Mouse (Mus musculus) yolk sac, embryonic 10.5 days (tissue): Measurements from ENCODE around the gene Map4k2.
A peak's percentile ranks its signal among the peaks of the same experiment; 100 is the strongest.

Source experiments
- DNase-seq: peaks from one replicate; pipeline ENCODE4 v3.0.0-alpha.2; 2017; ENCODE audit warnings: low spot score

The Map4k2 gene

GRCm38 (mm10) chr19:6380411-6381166 is 39.7 kb downstream of the Map4k2 start:
- DNase-seq = no peak

- no peak for DNase-seq
Observed at GRCm38 (mm10) chr19:6381238-6381637, 40.3 kb downstream of the Map4k2 start.

- no peak for DNase-seq
Observed at GRCm38 (mm10) chr19:6382323-6382924, 41.5 kb downstream of the Map4k2 start.

GRCm38 (mm10) chr19:6383470-6383869 is 42.5 kb downstream of the Map4k2 start:
- DNase-seq = no peak

GRCm38 (mm10) chr19:6384128-6384527 is 43.2 kb downstream of the Map4k2 start, which contains the start of gene Pygm:
Gene Pygm, plus strand, starts transcription at chr19:6384399.
- DNase-seq = no peak

- no peak for DNase-seq
Observed at GRCm38 (mm10) chr19:6384954-6385353, 44.0 kb downstream of the Map4k2 start.

- no peak for DNase-seq
Observed at GRCm38 (mm10) chr19:6385419-6385818, 44.5 kb downstream of the Map4k2 start.

GRCm38 (mm10) chr19:6385821-6386220 is 44.9 kb downstream of the Map4k2 start:
- no peak for DNase-seq

- DNase-seq = no peak
Observed at GRCm38 (mm10) chr19:6386234-6386633, 45.3 kb downstream of the Map4k2 start.

- DNase-seq = no peak
Observed at GRCm38 (mm10) chr19:6388006-6388405, 47.1 kb downstream of the Map4k2 start.

- DNase-seq = peak; percentile 88
Observed at GRCm38 (mm10) chr19:6389803-6390202, 48.9 kb downstream of the Map4k2 start.

- DNase-seq = no peak
Observed at GRCm38 (mm10) chr19:6390251-6390650, 49.3 kb downstream of the Map4k2 start.

GRCm38 (mm10) chr19:6392743-6393393 is 51.9 kb downstream of the Map4k2 start:
- no peak for DNase-seq

- no peak for DNase-seq
Observed at GRCm38 (mm10) chr19:6393637-6394036, 52.7 kb downstream of the Map4k2 start.

- DNase-seq = no peak
Observed at GRCm38 (mm10) chr19:6396237-6396636, 55.3 kb downstream of the Map4k2 start.

- no peak for DNase-seq
Observed at GRCm38 (mm10) chr19:6397582-6398249, 56.8 kb downstream of the Map4k2 start.

GRCm38 (mm10) chr19:6398447-6399284 is 57.7 kb downstream of the Map4k2 start:
- DNase-seq = peak; percentile 80

- no peak for DNase-seq
Observed at GRCm38 (mm10) chr19:6399285-6400095, 58.6 kb downstream of the Map4k2 start, which contains the start of gene Rasgrp2. Gene Rasgrp2, plus strand, starts transcription at chr19:6399340.

GRCm38 (mm10) chr19:6400096-6401086 is 59.5 kb downstream of the Map4k2 start:
- DNase-seq = no peak
